Mouse (Mus musculus) kidney, postnatal 14 days (tissue): ENCODE measurements around the gene Arl5a.

Source experiments
- DNase-seq: peaks from one replicate; pipeline ENCODE4 v3.0.0; 2022; ENCODE audit warnings: mixed read lengths

Gene Arl5a

GRCm38 (mm10) chr2:52358156-52358555 is 66.5 kb downstream of the Arl5a start:
- DNase-seq = no peak

GRCm38 (mm10) chr2:52351029-52351428 is 73.7 kb downstream of the Arl5a start:
- no peak for DNase-seq
